Mouse (Mus musculus): ENCODE measurements around the gene Bpifa1.

DNA sequence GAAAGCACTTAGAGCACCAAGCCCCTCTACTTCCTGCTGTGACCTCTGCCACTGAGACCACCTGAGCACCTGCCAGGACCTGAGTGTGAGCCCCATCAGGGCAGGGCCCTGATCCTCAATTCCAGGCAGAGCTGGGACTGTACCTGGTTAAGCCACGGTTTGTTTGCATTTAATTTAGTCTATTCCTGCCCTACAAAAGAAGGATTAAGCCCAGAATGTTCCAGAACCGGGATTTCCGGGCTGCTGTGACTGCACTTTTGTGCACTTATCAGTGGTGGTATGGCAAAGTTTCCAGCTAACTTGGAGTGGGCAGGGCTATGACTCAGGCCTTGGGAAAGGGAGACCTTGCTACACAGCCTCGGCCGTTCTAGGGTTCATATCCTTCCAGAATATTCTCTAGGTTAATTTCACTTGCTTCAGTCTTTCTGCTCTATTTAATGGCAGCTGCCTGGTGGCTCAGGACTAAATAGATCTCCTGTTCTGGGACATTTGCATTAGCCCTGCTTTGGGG is 51.4 kb downstream of the Bpifa1 start:
- TF ChIP-seq CTCF (conservative IDR thresholded peaks at IDR 0.05; ENCODE audit: insufficient read depth, insufficient read length, low read depth, low read length) (no peak), POLR2A (IDR thresholded peaks at IDR 0.05; ENCODE audit: low read depth, low read length) (no peak)

All from kidney, adult 2 months (tissue).